Mouse (Mus musculus) cerebellum, adult 2 months (tissue): ENCODE measurements around the gene Slc38a10.

Experiments
- CTCF ChIP-seq: fragments of 200-500 bp; IDR thresholded peaks from 2 replicates; pipeline ENCODE4 v1.5.1; 2011; ENCODE audit warnings: low read depth, mild to moderate bottlenecking, control low read depth, low read length, moderate library complexity, borderline replicate concordance; ENCODE audit not compliant: insufficient read depth
- POLR2A ChIP-seq: fragments of 200-500 bp; IDR thresholded peaks from 2 replicates; pipeline ENCODE4 v1.6.1; 2011; ENCODE audit warnings: low read length, control low read depth, borderline replicate concordance; ENCODE audit not compliant: insufficient read depth

DNA sequence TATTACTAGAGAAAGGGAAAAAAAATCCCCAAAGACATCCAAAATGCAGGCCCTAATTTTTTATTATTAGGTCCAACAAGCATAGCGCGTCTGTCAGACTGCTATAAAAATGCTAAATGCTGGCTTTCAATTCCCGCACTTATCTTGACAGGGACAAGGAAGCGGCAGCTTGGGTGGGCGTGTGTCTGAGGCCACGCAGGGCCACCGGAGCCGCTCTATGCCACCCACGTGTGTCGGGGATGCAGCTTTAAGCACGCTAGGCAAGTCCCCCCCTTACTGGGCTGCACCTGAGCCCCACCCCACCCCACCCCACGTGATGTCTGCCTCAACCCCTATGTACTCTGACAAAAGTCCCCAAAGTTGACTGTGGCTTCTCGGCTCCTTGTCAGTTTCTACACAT lies 47.7 kb upstream of the Slc38a10 start:
- TF ChIP-seq CTCF (no peak), POLR2A (no peak)
